Mouse (Mus musculus): ENCODE measurements around the gene Slc25a1. TPM values are rescaled to one million over a fixed set of nuclear protein-coding genes. Genes with fewer than 3 reads are reported as not detected.
A peak's percentile ranks its signal among the peaks of the same experiment; 100 is the strongest.
"Not testable (repeated sequence)": the region's sequence is repeated elsewhere in the genome, so short reads cannot be mapped to it uniquely, and the experiment has no call there.

The Slc25a1 gene
- 72.5 TPM for polyA plus RNA-seq (2012; fragmentation: generic; extraction: Trizol)

- no peaks in the 10 kb centered on the region for H3K79me2 ChIP-seq (ENCODE audit: control insufficient read depth, insufficient read depth)
- peak within 1 kb of the TSS; percentile 29 for H3ac ChIP-seq (ENCODE audit: control insufficient read depth, insufficient read length)
- no peaks in the 10 kb centered on the region for H3K36me3 ChIP-seq (ENCODE audit: control insufficient read depth, insufficient read depth)
- H3K4me2 ChIP-seq (ENCODE audit: low read depth), result peak within 1 kb of the TSS; percentile 100
- H3K27me3 ChIP-seq (ENCODE audit: control insufficient read depth, insufficient read depth, insufficient read length), result peaks cover 7% of the 10 kb centered on the region
- peak within 1 kb of the TSS; percentile 53 for H3K4me3 ChIP-seq
- no peak for TF ChIP-seq SRF (IDR thresholded peaks at IDR 0.05; ENCODE audit: control insufficient read depth, insufficient read length, low read depth)
- no peak for TF ChIP-seq MAX (IDR thresholded peaks at IDR 0.05; ENCODE audit: low read depth)
- TF ChIP-seq E2F4 (IDR thresholded peaks at IDR 0.05; ENCODE audit: insufficient read depth), result no peak
- no peak for TF ChIP-seq CEBPB (IDR thresholded peaks at IDR 0.05; ENCODE audit: insufficient read depth, poor library complexity, severe bottlenecking)
- TF ChIP-seq POLR2A (IDR thresholded peaks at IDR 0.05; ENCODE audit: insufficient read length, low read depth), result peak; percentile 65
Observed at GRCm38 (mm10) chr16:17928087-17928580, at the start of gene Slc25a1. Gene Slc25a1, minus strand, starts transcription at chr16:17928219.

- Histone ChIP-seq H3K36me3 (ENCODE audit: control insufficient read depth, insufficient read depth) (no peaks in the 10 kb centered on the region), H3K4me3 (no peak overlapping the region), H3K4me2 (ENCODE audit: low read depth) (no peak overlapping the region), H3ac (ENCODE audit: control insufficient read depth, insufficient read length) (no peak overlapping the region), H3K79me2 (ENCODE audit: control insufficient read depth, insufficient read depth) (no peaks in the 10 kb centered on the region), H3K27me3 (ENCODE audit: control insufficient read depth, insufficient read depth, insufficient read length) (peaks cover 32% of the 10 kb centered on the region)
- TF ChIP-seq CEBPB (IDR thresholded peaks at IDR 0.05; ENCODE audit: insufficient read depth, poor library complexity, severe bottlenecking) (no peak), TCF12 (IDR thresholded peaks at IDR 0.05; ENCODE audit: insufficient read depth, poor library complexity, severe bottlenecking) (no peak), POLR2AphosphoS2 (IDR thresholded peaks at IDR 0.05; ENCODE audit: insufficient read length, low read depth) (no peak), SRF (IDR thresholded peaks at IDR 0.05; ENCODE audit: control insufficient read depth, insufficient read length, low read depth) (no peak), USF1 (IDR thresholded peaks at IDR 0.05; ENCODE audit: low read depth) (no peak), MYOD1 (IDR thresholded peaks at IDR 0.05; ENCODE audit: control insufficient read depth in 1 of 3, insufficient read length in 2 of 3, low read depth in 2 of 3) (no peak), MAX (IDR thresholded peaks at IDR 0.05; ENCODE audit: low read depth) (no peak), MYOG (IDR thresholded peaks at IDR 0.05; ENCODE audit: control insufficient read depth in 1 of 3, insufficient read depth in 1 of 3, insufficient read length in 2 of 3, low read depth in 2 of 3) (no peak), E2F4 (IDR thresholded peaks at IDR 0.05; ENCODE audit: insufficient read depth) (no peak), REST (IDR thresholded peaks at IDR 0.05; ENCODE audit: insufficient read depth, insufficient read length) (no peak), TCF3 (IDR thresholded peaks at IDR 0.05; ENCODE audit: insufficient read length, low read depth) (no peak), POLR2A (IDR thresholded peaks at IDR 0.05; ENCODE audit: insufficient read length, low read depth) (no peak)
Observed at GRCm38 (mm10) chr16:17971853-17972252, 43.8 kb upstream of the Slc25a1 start.

- no peak for TF ChIP-seq POLR2AphosphoS2 (IDR thresholded peaks at IDR 0.05; ENCODE audit: insufficient read length, low read depth)
- TF ChIP-seq MAX (IDR thresholded peaks at IDR 0.05; ENCODE audit: low read depth), result no peak
- TF ChIP-seq CEBPB (IDR thresholded peaks at IDR 0.05; ENCODE audit: insufficient read depth, poor library complexity, severe bottlenecking), result no peak
- TF ChIP-seq MYOG (IDR thresholded peaks at IDR 0.05; ENCODE audit: control insufficient read depth in 1 of 3, insufficient read depth in 1 of 3, insufficient read length in 2 of 3, low read depth in 2 of 3), result no peak
- no peak for TF ChIP-seq TCF12 (IDR thresholded peaks at IDR 0.05; ENCODE audit: insufficient read depth, poor library complexity, severe bottlenecking)
- no peak for TF ChIP-seq POLR2A (IDR thresholded peaks at IDR 0.05; ENCODE audit: insufficient read length, low read depth)
- no peak for TF ChIP-seq E2F4 (IDR thresholded peaks at IDR 0.05; ENCODE audit: insufficient read depth)
- TF ChIP-seq TCF3 (IDR thresholded peaks at IDR 0.05; ENCODE audit: insufficient read length, low read depth), result no peak
- TF ChIP-seq USF1 (IDR thresholded peaks at IDR 0.05; ENCODE audit: low read depth), result no peak
- TF ChIP-seq MYOD1 (IDR thresholded peaks at IDR 0.05; ENCODE audit: control insufficient read depth in 1 of 3, insufficient read length in 2 of 3, low read depth in 2 of 3), result no peak
- no peak for TF ChIP-seq REST (IDR thresholded peaks at IDR 0.05; ENCODE audit: insufficient read depth, insufficient read length)
- Histone ChIP-seq H3K4me2 (ENCODE audit: low read depth) (no peak overlapping the region), H3K27me3 (ENCODE audit: control insufficient read depth, insufficient read depth, insufficient read length) (peaks cover 10% of the 10 kb centered on the region), H3ac (ENCODE audit: control insufficient read depth, insufficient read length) (no peak overlapping the region), H3K79me2 (ENCODE audit: control insufficient read depth, insufficient read depth) (no peaks in the 10 kb centered on the region), H3K36me3 (ENCODE audit: control insufficient read depth, insufficient read depth) (no peaks in the 10 kb centered on the region), H3K4me3 (no peak overlapping the region)
Observed at GRCm38 (mm10) chr16:17962091-17962490, 34.1 kb upstream of the Slc25a1 start.

- not testable (repeated sequence) for H3K4me2 ChIP-seq (ENCODE audit: low read depth); H3K27me3 ChIP-seq (ENCODE audit: control insufficient read depth, insufficient read depth, insufficient read length); H3K36me3 ChIP-seq (ENCODE audit: control insufficient read depth, insufficient read depth); H3K4me3 ChIP-seq; H3K79me2 ChIP-seq (ENCODE audit: control insufficient read depth, insufficient read depth); H3ac ChIP-seq (ENCODE audit: control insufficient read depth, insufficient read length)
Observed at GRCm38 (mm10) chr16:17956052-17956638, 28.1 kb upstream of the Slc25a1 start.

GRCm38 (mm10) chr16:17951618-17952017 lies 23.6 kb upstream of the Slc25a1 start:
- no peak overlapping the region for H3K4me2 ChIP-seq (ENCODE audit: low read depth)
- H3ac ChIP-seq (ENCODE audit: control insufficient read depth, insufficient read length), result no peak overlapping the region
- TF ChIP-seq TCF3 (IDR thresholded peaks at IDR 0.05; ENCODE audit: insufficient read length, low read depth) (no peak), POLR2A (IDR thresholded peaks at IDR 0.05; ENCODE audit: insufficient read length, low read depth) (no peak), USF1 (IDR thresholded peaks at IDR 0.05; ENCODE audit: low read depth) (no peak), CEBPB (IDR thresholded peaks at IDR 0.05; ENCODE audit: insufficient read depth, poor library complexity, severe bottlenecking) (no peak), SRF (IDR thresholded peaks at IDR 0.05; ENCODE audit: control insufficient read depth, insufficient read length, low read depth) (no peak), MAX (IDR thresholded peaks at IDR 0.05; ENCODE audit: low read depth) (no peak), POLR2AphosphoS2 (IDR thresholded peaks at IDR 0.05; ENCODE audit: insufficient read length, low read depth) (no peak), E2F4 (IDR thresholded peaks at IDR 0.05; ENCODE audit: insufficient read depth) (no peak)
- no peaks in the 10 kb centered on the region for H3K36me3 ChIP-seq (ENCODE audit: control insufficient read depth, insufficient read depth)
- H3K79me2 ChIP-seq (ENCODE audit: control insufficient read depth, insufficient read depth), result no peaks in the 10 kb centered on the region
- no peaks in the 10 kb centered on the region for H3K27me3 ChIP-seq (ENCODE audit: control insufficient read depth, insufficient read depth, insufficient read length)
- no peak overlapping the region for H3K4me3 ChIP-seq
